Mouse (Mus musculus) midbrain, embryonic 16.5 days (tissue): Measurements from ENCODE around the gene Akap12. TPM values are rescaled to one million over a fixed set of nuclear protein-coding genes. Genes with fewer than 3 reads are reported as not detected.
A peak's percentile ranks its signal among the peaks of the same experiment; 100 is the strongest.

Experiments used
- ATAC-seq: fragments of 200-750 bp; cut with Nextera tagmentation; 2 replicates; pipeline ENCODE4 v1.8.0; 2017; ENCODE audit warnings: moderate TSS enrichment
- H3K27ac ChIP-seq: fragments of 300-500 bp; sonication (generic); 2 replicates; pipeline ENCODE4 v1.5.1; 2014; ENCODE audit warnings: mild to moderate bottlenecking, low read length, mixed read lengths
- H3K27me3 ChIP-seq: fragments of 300-500 bp; sonication (generic); 2 replicates; pipeline ENCODE4 v1.6.1; 2014; ENCODE audit warnings: low read depth, low read length, mixed read lengths; ENCODE audit not compliant: control insufficient read depth, insufficient read depth
- H3K36me3 ChIP-seq: fragments of 300-500 bp; sonication (generic); 2 replicates; pipeline ENCODE4 v1.6.1; 2014; ENCODE audit warnings: mild to moderate bottlenecking, low read length, moderate library complexity, mixed read lengths; ENCODE audit not compliant: control insufficient read depth, insufficient read depth
- H3K4me1 ChIP-seq: fragments of 300-500 bp; sonication (generic); 2 replicates; pipeline ENCODE4 v1.6.1; 2014; ENCODE audit warnings: mild to moderate bottlenecking, low read length, mixed read lengths; ENCODE audit not compliant: control insufficient read depth, insufficient read depth
- H3K4me2 ChIP-seq: fragments of 300-500 bp; sonication (generic); 2 replicates; pipeline ENCODE4 v1.6.1; 2014; ENCODE audit warnings: mild to moderate bottlenecking, low read length, mixed read lengths
- H3K4me3 ChIP-seq: fragments of 300-500 bp; sonication (generic); 2 replicates; pipeline ENCODE4 v1.5.1; 2014; ENCODE audit warnings: low read depth, mild to moderate bottlenecking, low read length, moderate library complexity, mixed read lengths
- H3K9ac ChIP-seq: fragments of 300-500 bp; sonication (generic); 2 replicates; pipeline ENCODE4 v1.6.1; 2014; ENCODE audit warnings: low read depth, low read length, mixed read lengths
- H3K9me3 ChIP-seq: fragments of 300-500 bp; sonication (generic); replicated peaks from 2 replicates; pipeline ENCODE4 v1.6.1; 2014; ENCODE audit warnings: mild to moderate bottlenecking, low read length, mixed read lengths; ENCODE audit not compliant: control insufficient read depth, poor library complexity, severe bottlenecking
- WGBS: fragments of 180-500 bp; shearing (Covaris S2); extraction: QIAGEN DNeasy Blood & Tissue Kit; methylation state at CpG from one replicate; pipeline ENCODE4 v1.1.7; 2014; 5-methylcytosine and 5-hydroxymethylcytosine counted together
- polyA plus RNA-seq: library from polyadenylated mRNA; unstranded; fragments of >200 nt; fragmentation: Nextera tagmentation; extraction: Ambion mirVana; gene quantifications from 2 replicates; pipeline ENCODE4 v1.2.1, GENCODE M21; 2015

The Akap12 gene
- polyA plus RNA-seq, 1 experiment from 2014 or later: 44.7 TPM

GRCm38 (mm10) chr10:4341430-4341829 lies 75.2 kb downstream of the Akap12 start:
- Histone ChIP-seq H3K4me2 (no peak overlapping the region), H3K9me3 (no peaks in the 10 kb centered on the region), H3K9ac (no peak overlapping the region), H3K36me3 (no peaks in the 10 kb centered on the region), H3K27ac (no peak overlapping the region), H3K27me3 (no peaks in the 10 kb centered on the region), H3K4me3 (no peak overlapping the region), H3K4me1 (no peaks in the 10 kb centered on the region)
- WGBS: 31% methylated on average over 2 of the region's 2 CpGs
- no peak for ATAC-seq

- H3K4me1 ChIP-seq: peaks cover 5% of the 10 kb centered on the region; the same call in 1 of the 2 replicates
- H3K4me3 ChIP-seq: peak overlapping the region; percentile 26
- WGBS: 6% methylated on average over 23 of the region's 28 CpGs
- peak overlapping the region; percentile 41; the same call in 1 of the 2 replicates for H3K9ac ChIP-seq
- no peaks in the 10 kb centered on the region for H3K27me3 ChIP-seq
- H3K36me3 ChIP-seq: no peaks in the 10 kb centered on the region
- no peak overlapping the region for H3K27ac ChIP-seq
- ATAC-seq: peak; percentile 86
- no peaks in the 10 kb centered on the region for H3K9me3 ChIP-seq
- H3K4me2 ChIP-seq: peak overlapping the region; percentile 61
Observed at GRCm38 (mm10) chr10:4346489-4347135, 80.4 kb downstream of the Akap12 start.

GRCm38 (mm10) chr10:4347136-4347492 lies 80.9 kb downstream of the Akap12 start:
- Histone ChIP-seq H3K9ac (0 out of 2 replicates have a peak overlapping the region, but pooled peaks have one; percentile 41), H3K36me3 (no peaks in the 10 kb centered on the region), H3K4me1 (peaks cover 5% of the 10 kb centered on the region; the same call in 1 of the 2 replicates), H3K27me3 (no peaks in the 10 kb centered on the region), H3K4me3 (no peak overlapping the region; the same call in 1 of the 2 replicates), H3K9me3 (no peaks in the 10 kb centered on the region), H3K27ac (no peak overlapping the region), H3K4me2 (peak overlapping the region; percentile 61)
- WGBS: 60% methylated on average over 4 of the region's 4 CpGs
- ATAC-seq: peak; percentile 47

DNA sequence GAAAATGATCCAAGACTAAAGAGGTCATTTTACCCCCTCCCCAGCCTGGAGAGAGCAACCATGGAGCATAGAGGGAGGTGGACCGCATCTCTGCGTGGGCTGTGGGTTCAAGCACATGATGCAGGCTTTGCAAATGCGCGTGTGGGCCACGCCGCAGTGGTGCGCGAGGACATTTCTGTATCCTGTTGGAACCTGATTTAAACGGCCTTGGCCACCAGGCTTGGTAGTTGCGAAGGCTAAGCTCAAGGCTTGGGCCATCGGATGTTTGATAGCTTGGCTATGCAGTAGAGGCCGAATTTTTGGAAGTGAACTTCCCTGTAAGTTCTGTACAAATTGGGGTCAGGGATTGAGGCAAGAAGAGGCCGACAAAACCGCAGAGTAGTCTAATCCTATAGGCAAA lies 81.4 kb downstream of the Akap12 start:
- no peak for ATAC-seq
- 97% methylated on average over 14 of the region's 14 CpGs for WGBS
- no peak overlapping the region for H3K9ac ChIP-seq
- H3K27me3 ChIP-seq: no peaks in the 10 kb centered on the region
- H3K27ac ChIP-seq: no peak overlapping the region
- peaks cover 5% of the 10 kb centered on the region; the same call in 1 of the 2 replicates for H3K4me1 ChIP-seq
- H3K4me2 ChIP-seq: no peak overlapping the region
- no peaks in the 10 kb centered on the region for H3K9me3 ChIP-seq
- no peaks in the 10 kb centered on the region for H3K36me3 ChIP-seq
- no peak overlapping the region for H3K4me3 ChIP-seq

DNA sequence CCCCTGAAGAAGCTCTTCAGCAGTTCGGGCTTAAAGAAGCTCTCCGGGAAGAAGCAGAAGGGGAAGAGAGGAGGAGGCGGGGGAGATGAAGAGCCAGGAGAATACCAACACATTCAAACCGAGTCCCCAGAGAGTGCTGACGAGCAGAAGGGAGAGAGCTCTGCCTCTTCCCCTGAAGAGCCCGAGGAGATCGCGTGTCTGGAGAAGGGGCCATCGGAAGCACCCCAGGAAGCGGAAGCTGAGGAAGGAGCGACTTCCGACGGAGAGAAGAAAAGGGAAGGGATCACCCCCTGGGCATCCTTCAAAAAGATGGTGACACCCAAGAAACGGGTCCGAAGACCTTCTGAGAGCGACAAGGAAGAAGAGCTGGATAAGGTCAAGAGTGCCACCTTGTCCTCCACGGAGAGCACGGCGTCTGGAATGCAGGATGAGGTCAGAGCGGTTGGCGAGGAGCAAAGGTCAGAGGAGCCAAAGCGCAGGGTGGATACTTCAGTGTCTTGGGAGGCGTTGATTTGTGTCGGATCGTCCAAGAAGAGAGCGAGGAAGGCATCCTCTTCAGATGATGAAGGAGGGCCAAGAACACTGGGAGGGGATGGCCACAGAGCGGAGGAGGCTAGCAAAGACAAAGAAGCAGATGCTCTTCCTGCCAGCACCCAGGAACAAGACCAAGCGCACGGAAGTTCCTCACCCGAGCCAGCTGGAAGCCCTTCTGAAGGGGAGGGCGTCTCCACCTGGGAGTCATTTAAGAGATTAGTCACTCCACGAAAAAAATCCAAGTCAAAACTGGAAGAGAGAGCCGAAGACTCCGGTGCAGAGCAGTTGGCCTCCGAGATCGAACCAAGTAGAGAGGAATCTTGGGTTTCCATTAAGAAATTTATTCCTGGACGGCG lies 88.4 kb downstream of the Akap12 start:
- H3K4me1 ChIP-seq: no peaks in the 10 kb centered on the region
- no peaks in the 10 kb centered on the region for H3K27me3 ChIP-seq
- WGBS: 93% methylated on average over 38 of the region's 38 CpGs
- no peak for ATAC-seq
- H3K27ac ChIP-seq: no peak overlapping the region
- H3K4me2 ChIP-seq: no peak overlapping the region
- no peak overlapping the region for H3K9ac ChIP-seq
- peaks cover 15% of the 10 kb centered on the region for H3K36me3 ChIP-seq
- H3K4me3 ChIP-seq: no peak overlapping the region
- H3K9me3 ChIP-seq: no peaks in the 10 kb centered on the region

- 95% methylated on average over 19 of the region's 19 CpGs for WGBS
- no peak overlapping the region for H3K4me3 ChIP-seq
- no peak overlapping the region for H3K27ac ChIP-seq
- H3K9me3 ChIP-seq: no peaks in the 10 kb centered on the region
- H3K9ac ChIP-seq: no peak overlapping the region
- no peak for ATAC-seq
- no peaks in the 10 kb centered on the region for H3K27me3 ChIP-seq
- H3K4me1 ChIP-seq: no peaks in the 10 kb centered on the region
- no peak overlapping the region for H3K4me2 ChIP-seq
- peaks cover 15% of the 10 kb centered on the region for H3K36me3 ChIP-seq
Observed at GRCm38 (mm10) chr10:4355882-4356451, 89.8 kb downstream of the Akap12 start.

DNA sequence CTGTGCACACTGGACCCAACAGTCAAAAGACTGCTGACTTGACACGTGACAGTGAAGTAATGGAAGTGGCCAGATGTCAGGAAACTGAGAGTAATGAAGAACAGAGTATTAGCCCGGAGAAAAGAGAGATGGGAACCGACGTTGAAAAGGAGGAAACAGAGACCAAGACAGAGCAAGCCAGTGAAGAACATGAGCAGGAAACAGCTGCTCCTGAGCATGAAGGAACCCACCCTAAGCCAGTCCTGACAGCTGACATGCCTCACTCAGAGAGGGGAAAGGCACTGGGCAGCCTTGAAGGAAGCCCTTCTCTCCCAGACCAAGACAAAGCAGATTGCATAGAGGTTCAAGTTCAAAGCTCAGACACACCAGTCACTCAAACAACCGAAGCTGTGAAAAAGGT lies 90.5 kb downstream of the Akap12 start:
- H3K27me3 ChIP-seq: no peaks in the 10 kb centered on the region
- WGBS: 84% methylated on average over 5 of the region's 5 CpGs
- H3K4me1 ChIP-seq: no peaks in the 10 kb centered on the region
- H3K36me3 ChIP-seq: peaks cover 15% of the 10 kb centered on the region
- no peak overlapping the region for H3K9ac ChIP-seq
- no peak overlapping the region for H3K4me2 ChIP-seq
- H3K4me3 ChIP-seq: no peak overlapping the region
- no peak for ATAC-seq
- H3K27ac ChIP-seq: no peak overlapping the region
- H3K9me3 ChIP-seq: no peaks in the 10 kb centered on the region

GRCm38 (mm10) chr10:4357435-4357834 lies 91.3 kb downstream of the Akap12 start:
- H3K27me3 ChIP-seq: no peaks in the 10 kb centered on the region
- H3K27ac ChIP-seq: no peak overlapping the region
- no peaks in the 10 kb centered on the region for H3K4me1 ChIP-seq
- 75% methylated on average over 10 of the region's 10 CpGs for WGBS
- no peak overlapping the region for H3K9ac ChIP-seq
- H3K4me2 ChIP-seq: no peak overlapping the region
- no peak for ATAC-seq
- peaks cover 15% of the 10 kb centered on the region for H3K36me3 ChIP-seq
- no peaks in the 10 kb centered on the region for H3K9me3 ChIP-seq
- H3K4me3 ChIP-seq: no peak overlapping the region

DNA sequence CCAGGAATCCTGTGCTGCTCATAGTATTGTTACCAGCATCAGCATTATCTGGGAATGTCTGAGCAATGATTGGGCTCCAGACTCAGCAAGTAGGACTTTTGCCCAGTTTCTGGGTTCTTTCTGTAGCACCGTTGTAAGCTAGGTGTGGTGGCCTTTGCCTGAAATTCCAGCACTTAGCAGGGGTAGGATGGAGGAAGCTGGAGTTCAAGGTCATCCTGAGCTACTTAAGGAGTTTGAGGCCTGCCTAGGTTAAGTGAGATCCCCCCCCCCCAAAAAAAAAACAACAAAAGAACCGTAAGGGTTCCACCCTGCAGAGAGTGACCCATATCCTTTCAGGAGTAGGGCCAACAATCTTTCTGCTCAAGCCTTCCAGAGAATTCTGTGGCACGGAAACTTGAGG lies 98.4 kb downstream of the Akap12 start:
- no peak overlapping the region for H3K4me2 ChIP-seq
- H3K36me3 ChIP-seq: peaks cover 7% of the 10 kb centered on the region
- H3K27ac ChIP-seq: no peak overlapping the region
- H3K9me3 ChIP-seq: no peaks in the 10 kb centered on the region
- H3K4me1 ChIP-seq: no peaks in the 10 kb centered on the region
- no peak overlapping the region for H3K4me3 ChIP-seq
- WGBS: 93% methylated on average over 3 of the region's 3 CpGs
- H3K27me3 ChIP-seq: no peaks in the 10 kb centered on the region
- ATAC-seq: no peak
- no peak overlapping the region for H3K9ac ChIP-seq
